Mouse (Mus musculus) liver, embryonic 12.5 days (tissue): ENCODE results near the gene Lrrc2. TPM values are rescaled to one million over a fixed set of nuclear protein-coding genes. Genes with fewer than 3 reads are reported as not detected.

Source experiments
- ATAC-seq: fragments of 200-750 bp; cut with Nextera tagmentation; 2 replicates; pipeline ENCODE4 v1.8.0; 2017; ENCODE audit warnings: moderate number of reproducible peaks, mild to moderate bottlenecking, moderate library complexity
- H3K27ac ChIP-seq: fragments of 300-500 bp; sonication (generic); 2 replicates; pipeline ENCODE4 v1.5.1; 2016; ENCODE audit warnings: mild to moderate bottlenecking
- H3K27me3 ChIP-seq: fragments of 300-500 bp; sonication (generic); replicated peaks from 2 replicates; pipeline ENCODE4 v1.6.1; 2016; ENCODE audit warnings: mild to moderate bottlenecking, moderate library complexity
- H3K36me3 ChIP-seq: fragments of 300-500 bp; sonication (generic); 2 replicates; pipeline ENCODE4 v1.6.1; 2016; ENCODE audit warnings: mild to moderate bottlenecking, moderate library complexity
- H3K4me1 ChIP-seq: fragments of 300-500 bp; sonication (generic); 2 replicates; pipeline ENCODE4 v1.6.1; 2016
- H3K4me2 ChIP-seq: fragments of 300-500 bp; sonication (generic); 2 replicates; pipeline ENCODE4 v1.6.1; 2016; ENCODE audit warnings: mild to moderate bottlenecking, moderate library complexity
- H3K4me3 ChIP-seq: fragments of 300-500 bp; sonication (generic); 2 replicates; pipeline ENCODE4 v1.5.1; 2016; ENCODE audit warnings: mild to moderate bottlenecking, moderate library complexity
- H3K9ac ChIP-seq: fragments of 300-500 bp; sonication (generic); 2 replicates; pipeline ENCODE4 v1.6.1; 2016; ENCODE audit warnings: mild to moderate bottlenecking, moderate library complexity
- H3K9me3 ChIP-seq: fragments of 300-500 bp; sonication (generic); replicated peaks from 2 replicates; pipeline ENCODE4 v1.6.1; 2016; ENCODE audit warnings: mild to moderate bottlenecking, moderate library complexity
- WGBS: fragments of 180-500 bp; shearing (Covaris S2); methylation state at CpG from one replicate; pipeline ENCODE4 v1.1.7; 2016; ENCODE audit not compliant: insufficient replicate concordance; 5-methylcytosine and 5-hydroxymethylcytosine counted together
- polyA plus RNA-seq: library from polyadenylated mRNA; unstranded; fragments of >200 nt; fragmentation: Nextera tagmentation; extraction: Ambion mirVana; gene quantifications from 2 replicates; pipeline ENCODE4 v1.2.1, GENCODE M21; 2016

The Lrrc2 gene
- polyA plus RNA-seq, 1 experiment from 2014 or later: 0.12 TPM

DNA sequence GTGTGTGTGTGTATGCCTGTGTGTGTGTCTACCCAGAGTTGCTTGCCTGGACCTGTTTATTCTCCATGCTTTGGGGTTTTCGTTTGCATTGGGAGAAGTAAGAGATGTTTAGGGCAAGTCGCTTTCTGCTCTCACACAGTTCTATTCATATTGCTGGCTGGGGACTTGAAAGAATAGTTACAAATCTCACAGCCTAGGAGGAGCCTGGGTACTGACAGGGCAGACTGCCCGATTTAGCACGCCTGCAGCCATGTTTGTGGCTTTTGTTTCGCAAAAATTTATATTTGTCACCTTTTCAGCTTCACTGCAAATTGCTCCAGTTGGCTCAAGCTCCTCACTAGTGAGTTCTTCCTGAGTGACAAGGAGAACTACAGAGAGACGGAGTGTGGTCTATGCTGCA lies 19.8 kb upstream of the Lrrc2 start:
- 72% methylated on average over 6 of the region's 6 CpGs for WGBS
- no peaks in the 10 kb centered on the region for H3K4me1 ChIP-seq
- no peak overlapping the region for H3K4me3 ChIP-seq
- H3K9me3 ChIP-seq: no peaks in the 10 kb centered on the region
- H3K36me3 ChIP-seq: no peaks in the 10 kb centered on the region
- no peak overlapping the region for H3K4me2 ChIP-seq
- H3K27me3 ChIP-seq: no peaks in the 10 kb centered on the region
- H3K27ac ChIP-seq: no peak overlapping the region
- ATAC-seq: no peak
- no peak overlapping the region for H3K9ac ChIP-seq

DNA sequence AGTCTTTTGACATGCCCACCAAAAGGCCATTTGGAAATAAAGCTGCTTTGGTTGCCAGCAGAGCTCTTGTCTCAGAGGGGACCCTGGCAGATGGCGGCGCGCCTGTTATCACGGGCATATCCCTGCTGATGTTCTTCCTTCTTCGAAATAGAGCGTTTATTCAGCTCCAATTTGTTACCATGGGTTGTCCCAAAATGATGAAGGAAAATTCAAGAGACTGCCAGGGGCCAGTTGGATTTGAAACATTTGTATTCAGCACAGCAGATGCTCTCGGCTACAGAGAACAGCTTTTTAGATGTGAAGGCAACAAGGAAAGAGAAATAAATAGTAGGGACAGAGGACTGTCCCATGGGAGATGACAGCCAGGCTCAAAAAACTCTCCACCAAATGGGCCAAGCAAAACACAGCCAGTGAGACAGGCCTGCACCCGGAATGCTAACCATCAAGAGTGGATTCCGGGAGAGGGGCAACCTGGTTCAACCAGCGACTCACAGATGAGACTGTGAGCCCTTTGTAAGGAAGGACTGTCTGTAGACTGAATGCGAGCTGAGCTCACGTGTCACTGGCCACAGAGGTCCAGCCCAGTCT lies 17.4 kb upstream of the Lrrc2 start:
- ATAC-seq: no peak
- Histone ChIP-seq H3K36me3 (no peaks in the 10 kb centered on the region), H3K9me3 (no peaks in the 10 kb centered on the region), H3K4me2 (no peak overlapping the region), H3K27ac (no peak overlapping the region), H3K27me3 (no peaks in the 10 kb centered on the region), H3K4me3 (no peak overlapping the region), H3K4me1 (no peaks in the 10 kb centered on the region), H3K9ac (no peak overlapping the region)
- 72% methylated on average over 12 of the region's 12 CpGs for WGBS

DNA sequence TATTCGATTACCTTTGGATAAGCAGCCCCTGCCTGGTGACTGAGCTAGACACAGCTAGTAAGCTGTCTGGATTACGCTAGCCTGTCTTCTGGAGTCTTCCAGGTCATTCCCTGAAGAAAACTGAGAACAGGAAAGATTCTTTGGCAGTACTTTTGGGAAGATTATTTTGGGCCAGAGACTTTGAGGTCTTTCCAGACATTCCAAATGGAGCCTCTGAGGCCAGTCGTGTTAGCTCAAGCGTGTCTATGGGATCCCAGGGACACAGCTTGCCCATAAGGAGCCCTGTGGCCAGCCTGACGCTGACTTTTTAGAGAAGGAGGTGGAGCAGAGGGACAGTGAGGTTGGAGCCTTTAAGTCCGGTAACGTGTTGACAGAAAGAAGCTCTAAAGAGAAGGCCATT lies 15.4 kb upstream of the Lrrc2 start:
- Histone ChIP-seq H3K9ac (no peak overlapping the region), H3K4me3 (no peak overlapping the region), H3K27ac (no peak overlapping the region), H3K4me2 (no peak overlapping the region), H3K27me3 (no peaks in the 10 kb centered on the region), H3K9me3 (no peaks in the 10 kb centered on the region), H3K4me1 (no peaks in the 10 kb centered on the region), H3K36me3 (no peaks in the 10 kb centered on the region)
- ATAC-seq: no peak
- WGBS: 71% methylated on average over 7 of the region's 7 CpGs

DNA sequence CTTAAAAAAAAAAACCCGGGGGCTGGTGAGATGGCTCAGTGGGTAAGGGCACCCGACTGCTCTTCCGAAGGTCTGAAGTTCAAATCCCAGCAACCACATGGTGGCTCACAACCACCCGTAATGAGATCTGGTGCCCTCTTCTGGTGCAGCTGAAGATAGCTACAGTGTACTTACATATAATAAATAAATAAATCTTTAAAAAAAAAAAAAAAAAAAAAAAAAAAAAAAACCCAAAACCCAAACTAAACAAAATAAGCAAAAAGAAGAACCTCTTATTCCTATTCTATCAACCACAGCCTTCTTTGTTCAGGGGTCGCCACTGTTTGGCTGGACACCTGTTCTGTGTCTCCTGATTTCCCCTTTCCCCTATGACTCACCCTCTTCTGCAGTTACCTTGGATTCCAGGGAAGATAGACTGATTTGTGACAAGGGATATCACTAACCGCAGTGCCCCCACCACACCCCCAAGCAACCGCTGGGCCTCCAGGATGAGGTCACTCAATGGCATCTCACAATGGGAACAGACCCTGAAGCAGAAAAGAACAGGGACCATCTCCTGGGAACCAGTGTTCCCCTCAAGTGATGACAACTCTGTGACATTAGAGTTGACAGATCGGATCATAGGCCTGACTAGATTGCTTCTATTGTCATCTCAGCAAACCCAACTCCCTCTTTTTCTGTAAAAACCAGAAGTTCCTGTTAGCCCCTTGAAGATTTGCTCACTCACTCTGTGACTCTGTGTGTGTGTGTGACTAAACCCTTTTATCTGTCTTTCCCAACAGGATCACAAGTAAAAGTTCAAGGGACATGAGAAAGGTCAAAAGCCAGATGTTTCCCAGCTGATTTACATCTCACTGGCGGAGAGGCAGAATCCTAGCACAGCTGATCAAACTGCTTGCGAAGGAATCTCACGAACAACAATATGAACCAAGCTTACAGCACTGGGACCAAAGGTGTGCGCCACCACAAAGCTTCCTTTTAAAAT lies 13.5 kb upstream of the Lrrc2 start:
- 50% methylated on average over 12 of the region's 12 CpGs for WGBS
- no peak overlapping the region for H3K9ac ChIP-seq
- H3K9me3 ChIP-seq: no peaks in the 10 kb centered on the region
- H3K36me3 ChIP-seq: no peaks in the 10 kb centered on the region
- H3K4me1 ChIP-seq: no peaks in the 10 kb centered on the region
- ATAC-seq: no peak
- H3K27ac ChIP-seq: no peak overlapping the region
- peaks cover 2% of the 10 kb centered on the region; the same call in 1 of the 2 replicates for H3K27me3 ChIP-seq
- no peak overlapping the region for H3K4me2 ChIP-seq
- H3K4me3 ChIP-seq: no peak overlapping the region

DNA sequence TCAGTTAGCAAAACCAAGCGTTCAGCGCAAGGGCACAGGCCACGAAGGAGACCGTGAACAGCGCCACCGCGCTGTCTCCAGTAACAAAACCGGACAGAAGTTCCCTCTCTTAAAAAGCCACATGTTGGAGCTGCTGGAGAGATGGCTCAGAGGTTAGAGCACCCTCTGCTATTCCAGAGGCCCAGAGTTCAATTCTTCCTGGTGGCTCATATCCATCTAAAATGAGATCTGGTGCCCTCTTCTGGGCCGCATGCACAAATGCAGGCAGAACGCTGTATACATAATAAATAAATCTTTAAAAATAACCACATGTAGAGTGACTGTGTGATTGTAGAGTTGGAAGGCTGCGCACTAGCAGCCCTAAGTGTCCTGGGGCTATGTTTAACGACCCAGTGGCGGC lies 7.1 kb upstream of the Lrrc2 start:
- H3K36me3 ChIP-seq: no peaks in the 10 kb centered on the region
- no peak overlapping the region for H3K9ac ChIP-seq
- WGBS: 27% methylated on average over 13 of the region's 13 CpGs
- no peak for ATAC-seq
- H3K4me1 ChIP-seq: peaks cover 20% of the 10 kb centered on the region
- H3K27me3 ChIP-seq: peaks cover 52% of the 10 kb centered on the region
- no peak overlapping the region for H3K4me2 ChIP-seq
- H3K27ac ChIP-seq: no peak overlapping the region
- no peaks in the 10 kb centered on the region for H3K9me3 ChIP-seq
- H3K4me3 ChIP-seq: no peak overlapping the region

DNA sequence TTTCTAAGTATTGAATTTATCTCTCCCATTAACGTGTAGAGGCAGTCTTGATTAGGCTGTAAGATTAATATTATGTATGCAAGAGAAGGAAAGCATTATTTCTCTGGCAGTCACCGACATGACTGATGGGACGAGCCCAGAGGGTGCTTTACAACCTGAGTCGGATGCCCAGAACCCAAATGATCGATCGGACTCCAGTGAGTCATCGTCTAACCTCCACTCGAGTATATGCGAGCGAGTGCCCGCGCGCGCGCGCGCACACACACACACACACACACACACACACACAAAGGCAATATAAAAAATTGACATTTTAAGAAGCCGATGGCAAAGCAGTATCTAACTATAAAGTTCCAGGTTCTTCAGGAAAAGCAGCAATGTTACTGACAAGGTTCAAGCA lies 6.0 kb upstream of the Lrrc2 start:
- Histone ChIP-seq H3K4me3 (no peak overlapping the region), H3K36me3 (no peaks in the 10 kb centered on the region), H3K9ac (no peak overlapping the region), H3K4me1 (peaks cover 22% of the 10 kb centered on the region), H3K27ac (no peak overlapping the region), H3K4me2 (no peak overlapping the region), H3K9me3 (no peaks in the 10 kb centered on the region), H3K27me3 (peaks cover 52% of the 10 kb centered on the region)
- ATAC-seq: no peak
- 19% methylated on average over 18 of the region's 18 CpGs for WGBS

DNA sequence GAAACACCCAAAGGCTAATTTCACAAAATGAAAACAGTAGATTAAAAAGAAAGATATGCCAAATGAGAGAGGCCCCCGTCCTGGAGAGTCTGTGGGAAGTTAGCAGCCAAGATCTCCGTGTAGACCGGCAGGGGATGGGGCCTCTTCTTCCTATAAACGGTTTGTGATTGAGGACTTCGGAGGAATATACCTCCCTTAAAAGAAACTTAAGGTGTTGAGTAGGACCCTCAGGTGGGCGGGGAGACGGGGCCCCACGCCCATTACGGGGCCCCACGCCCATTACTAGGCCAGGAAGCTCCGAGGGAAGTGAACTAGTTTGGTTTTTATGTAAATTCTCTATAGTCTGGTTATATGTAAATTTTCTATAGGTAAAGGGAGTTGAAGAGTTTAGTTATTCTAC lies 5.4 kb upstream of the Lrrc2 start, which contains the start of gene Tdgf1:
Gene Tdgf1, minus strand, starts transcription at position 233 of the 400 bp plus-strand sequence.
- peaks cover 22% of the 10 kb centered on the region for H3K4me1 ChIP-seq
- WGBS: 13% methylated on average over 11 of the region's 11 CpGs
- H3K4me3 ChIP-seq: no peak within 1 kb of the TSS
- no peaks in the 10 kb centered on the region for H3K36me3 ChIP-seq
- H3K27me3 ChIP-seq: peaks cover 52% of the 10 kb centered on the region
- H3K9me3 ChIP-seq: no peaks in the 10 kb centered on the region
- no peak within 1 kb of the TSS for H3K4me2 ChIP-seq
- no peak within 1 kb of the TSS for H3K27ac ChIP-seq
- H3K9ac ChIP-seq: no peak within 1 kb of the TSS
- ATAC-seq: no peak

DNA sequence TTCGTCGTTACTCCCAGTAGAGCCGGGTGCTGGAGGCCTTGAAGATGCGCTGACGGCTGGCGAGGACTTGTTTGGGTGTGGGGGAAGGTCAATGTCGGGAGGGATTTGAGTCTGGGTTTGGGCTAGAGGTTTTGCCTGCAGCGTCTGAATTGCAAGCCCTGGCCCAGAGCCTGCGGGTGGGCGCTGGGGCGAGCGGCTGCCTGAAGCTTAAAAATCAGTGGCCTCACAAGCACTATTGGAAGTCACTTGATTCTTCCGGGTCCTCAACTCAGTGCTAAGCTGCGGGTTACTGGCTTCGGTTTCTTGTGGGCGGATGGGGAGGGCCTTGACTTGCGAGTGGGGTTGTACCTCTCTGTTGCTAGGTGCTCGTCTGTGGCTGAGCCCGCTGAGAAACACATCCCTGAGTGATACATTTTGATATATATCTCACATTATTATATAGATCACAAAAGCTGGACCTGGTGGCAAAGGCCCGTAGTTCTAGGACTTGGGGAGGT lies 4.7 kb upstream of the Lrrc2 start:
- H3K27ac ChIP-seq: no peak overlapping the region

DNA sequence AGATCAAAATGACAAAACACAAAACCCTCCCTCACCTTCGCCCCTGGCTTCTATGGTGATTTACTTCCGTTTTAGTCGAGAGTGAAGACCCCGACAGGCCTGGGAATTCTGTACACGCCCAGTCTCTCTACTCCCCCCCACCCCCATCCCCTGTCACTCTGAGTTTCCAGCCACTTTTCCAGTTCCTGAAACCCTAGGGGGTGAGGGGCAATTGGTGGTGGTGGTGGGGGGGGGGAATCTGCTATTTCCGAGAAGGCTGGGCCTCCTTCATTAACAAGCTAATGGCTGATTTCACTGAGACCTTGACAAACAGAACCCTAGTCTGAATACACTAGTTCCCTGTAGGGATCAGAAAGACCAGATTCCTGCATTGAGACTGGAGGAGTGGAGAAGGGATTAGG lies 4.1 kb upstream of the Lrrc2 start:
- H3K4me1 ChIP-seq: peaks cover 23% of the 10 kb centered on the region
- H3K4me2 ChIP-seq: no peak overlapping the region
- no peak overlapping the region for H3K27ac ChIP-seq
- H3K9me3 ChIP-seq: no peaks in the 10 kb centered on the region
- H3K4me3 ChIP-seq: no peak overlapping the region
- 18% methylated on average over 6 of the region's 6 CpGs for WGBS
- ATAC-seq: no peak
- H3K36me3 ChIP-seq: no peaks in the 10 kb centered on the region
- no peak overlapping the region for H3K9ac ChIP-seq
- peaks cover 52% of the 10 kb centered on the region for H3K27me3 ChIP-seq

More for the DNA sequence above, 4.7 kb upstream of the Lrrc2 start:
- H3K9ac ChIP-seq: no peak overlapping the region
- no peak overlapping the region for H3K4me3 ChIP-seq
- no peaks in the 10 kb centered on the region for H3K9me3 ChIP-seq
- no peak for ATAC-seq
- peaks cover 22% of the 10 kb centered on the region for H3K4me1 ChIP-seq
- WGBS: 21% methylated on average over 20 of the region's 20 CpGs
- peaks cover 52% of the 10 kb centered on the region for H3K27me3 ChIP-seq
- no peak overlapping the region for H3K4me2 ChIP-seq
- no peaks in the 10 kb centered on the region for H3K36me3 ChIP-seq

DNA sequence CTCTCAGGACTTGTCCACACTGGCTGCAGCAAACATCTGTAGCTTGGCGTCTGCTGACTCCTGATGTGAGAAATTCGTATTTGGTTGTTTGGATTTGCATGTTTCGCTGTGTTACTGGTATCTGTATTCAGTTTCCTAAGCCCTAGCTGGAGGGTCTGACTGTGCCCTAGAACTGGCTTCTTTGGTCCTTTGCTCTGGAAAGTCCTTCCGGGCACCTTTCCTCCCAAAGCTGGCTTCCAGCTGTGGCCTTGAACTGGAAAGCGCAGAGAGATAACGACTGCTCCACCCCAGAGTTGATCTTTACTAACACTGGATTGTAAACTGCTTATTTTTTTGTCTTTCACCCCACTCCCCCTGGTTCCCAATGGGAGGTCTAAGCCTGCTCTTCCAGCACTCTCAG lies 3.4 kb upstream of the Lrrc2 start:
- Histone ChIP-seq H3K27me3 (peaks cover 49% of the 10 kb centered on the region), H3K9me3 (no peaks in the 10 kb centered on the region), H3K4me1 (peaks cover 29% of the 10 kb centered on the region), H3K9ac (no peak overlapping the region), H3K27ac (no peak overlapping the region), H3K4me3 (no peak overlapping the region), H3K36me3 (no peaks in the 10 kb centered on the region), H3K4me2 (no peak overlapping the region)
- 43% methylated on average over 6 of the region's 6 CpGs for WGBS
- ATAC-seq: no peak

DNA sequence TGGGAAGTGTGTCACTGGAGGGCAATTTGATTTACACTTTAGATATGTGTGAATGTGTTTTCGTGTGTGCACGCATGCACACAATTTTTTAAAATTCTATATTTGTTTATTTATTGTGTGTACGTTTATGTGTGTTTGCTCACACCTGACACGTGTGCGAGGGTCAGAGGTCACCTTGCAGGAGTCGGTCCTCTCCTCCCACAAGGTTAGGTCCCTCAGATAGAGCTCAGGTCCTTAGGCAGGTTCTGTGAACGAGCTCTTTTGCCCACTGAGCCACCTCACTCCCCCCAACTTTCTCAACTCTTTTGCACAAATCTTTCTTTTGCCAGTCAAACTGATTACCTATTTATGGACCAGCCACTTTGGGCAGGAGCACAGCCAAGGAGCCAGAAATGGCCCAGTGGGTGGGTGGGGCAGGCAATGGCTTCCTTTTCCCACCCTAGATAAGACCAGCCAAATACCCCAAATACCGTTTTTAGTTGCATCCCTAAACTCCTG lies 2.5 kb upstream of the Lrrc2 start:
- Histone ChIP-seq H3K4me3 (no peak overlapping the region), H3K36me3 (no peaks in the 10 kb centered on the region), H3K9ac (no peak overlapping the region), H3K9me3 (no peaks in the 10 kb centered on the region), H3K27me3 (peaks cover 48% of the 10 kb centered on the region), H3K4me1 (peaks cover 32% of the 10 kb centered on the region), H3K4me2 (no peak overlapping the region), H3K27ac (no peak overlapping the region)
- WGBS: 37% methylated on average over 8 of the region's 8 CpGs
- no peak for ATAC-seq

DNA sequence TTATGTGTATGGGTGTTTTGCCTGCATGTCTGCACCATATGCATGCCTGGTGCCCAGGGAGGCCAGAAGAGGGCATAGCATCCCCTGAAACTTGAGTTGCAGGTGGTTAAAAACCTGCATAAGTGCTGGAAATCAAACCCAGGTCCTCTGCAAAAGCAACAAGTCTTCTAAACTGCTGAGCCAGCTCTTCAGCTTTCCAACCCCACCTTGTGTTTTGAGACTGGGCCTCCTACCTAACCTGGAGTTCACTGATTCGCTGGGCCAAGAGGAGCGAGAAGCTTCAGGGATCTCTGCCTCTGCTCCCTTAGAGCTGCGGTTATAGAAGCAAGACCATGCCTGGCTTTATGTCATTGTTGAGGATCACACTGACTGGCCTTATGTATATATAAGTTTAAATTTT lies 1.2 kb upstream of the Lrrc2 start:
- Histone ChIP-seq H3K27ac (no peak overlapping the region), H3K9me3 (no peaks in the 10 kb centered on the region), H3K27me3 (peaks cover 48% of the 10 kb centered on the region), H3K4me2 (no peak overlapping the region), H3K4me3 (no peak overlapping the region), H3K36me3 (no peaks in the 10 kb centered on the region), H3K9ac (no peak overlapping the region), H3K4me1 (peaks cover 33% of the 10 kb centered on the region)
- WGBS: 90% methylated on average over 3 of the region's 3 CpGs
- no peak for ATAC-seq
